Mouse (Mus musculus): ENCODE data around the gene Tbc1d10a.

Gene Tbc1d10a

GRCm38 (mm10) chr11:4196636-4197035, 10.0 kb downstream of the Tbc1d10a start:
- POLR2A ChIA-PET, result interaction anchor here (0.5 to 3.3 kb wide), 14 partner anchors 10 to 64 kb away, joined by 3 to 29 read pairs (median 4); partner anchors contain the start of gene Tbc1d10a (in 3 of the 4)

DNA sequence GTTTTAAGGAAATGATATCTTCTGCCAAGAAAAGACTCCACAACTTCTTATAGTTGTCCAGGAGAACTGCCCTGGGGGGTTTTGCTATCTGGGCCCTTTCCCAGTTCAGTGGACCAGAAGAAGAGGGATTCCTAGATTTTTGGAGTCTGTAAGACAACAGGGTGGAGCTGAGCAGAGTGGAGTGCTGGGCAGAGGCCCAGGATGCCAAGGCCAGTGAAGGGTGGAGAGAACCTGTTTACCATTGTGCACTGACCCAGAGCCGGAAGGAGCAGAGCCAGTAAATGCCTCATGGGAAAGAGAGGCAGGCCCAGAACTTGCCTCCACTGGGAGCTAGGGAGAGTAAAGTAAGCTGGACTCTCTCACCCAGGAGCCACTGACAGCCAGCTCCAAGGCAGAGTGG, 11.1 kb downstream of the Tbc1d10a start:
- POLR2A ChIA-PET, result interaction anchor here in 3 of 4 experiments (1.1 to 3.3 kb wide), 5 partner anchors 11 to 55 kb away, joined by 3 to 29 read pairs (median 9); partner anchors contain the start of gene Tbc1d10a (in 3 of the 3)
- CTCF ChIA-PET, result interaction anchor here in 1 of 4 experiments (0.6 kb wide), 1 partner anchor 22 kb away, joined by 3 read pairs; no protein-coding TSS in a partner anchor

More at GRCm38 (mm10) chr11:4196636-4197035, 10.0 kb downstream of the Tbc1d10a start:
- CTCF ChIA-PET, result interaction anchor here in 1 of 4 experiments (0.9 to 1.1 kb wide), 3 partner anchors 11 to 62 kb away, joined by 3 read pairs; no protein-coding TSS in a partner anchor

DNA sequence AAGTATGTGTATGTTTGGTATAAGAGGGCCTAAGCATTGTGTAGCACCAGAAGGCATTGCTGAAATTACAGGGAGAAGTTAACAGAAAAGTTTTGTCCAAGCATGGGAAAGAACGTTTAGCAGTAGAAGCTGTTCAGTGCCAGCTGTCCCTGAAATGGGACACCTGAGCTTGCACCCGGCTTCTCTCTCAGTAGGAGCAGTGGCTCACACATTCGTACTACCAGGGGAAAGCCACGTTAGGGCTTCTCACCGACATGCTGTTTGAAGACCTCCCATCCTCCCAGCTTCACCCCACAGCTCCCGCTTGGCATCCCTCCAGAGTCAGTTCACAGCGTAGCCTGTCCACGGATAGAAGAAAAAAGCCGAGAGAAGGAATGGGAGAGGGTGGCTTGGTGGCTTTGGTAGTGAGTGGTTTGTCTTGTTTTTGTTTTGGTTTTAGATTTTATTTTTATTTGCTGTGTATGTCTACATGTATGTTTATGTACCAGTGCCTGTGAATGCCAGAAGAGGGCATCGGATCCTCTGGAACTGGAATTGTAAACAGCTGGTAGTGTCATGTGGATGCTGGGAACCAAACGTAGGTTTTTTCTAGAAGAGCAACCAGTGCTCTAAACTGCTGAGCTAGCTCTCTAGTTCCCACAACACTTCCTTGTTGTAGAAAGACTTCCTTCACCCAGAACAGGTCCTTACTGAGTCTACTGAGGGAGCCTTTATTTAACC, 15.6 kb downstream of the Tbc1d10a start:
- CTCF ChIA-PET, result interaction anchor here in 3 of 4 experiments (0.6 to 1.1 kb wide), 4 partner anchors 13 to 666 kb away, joined by 3 to 19 read pairs (median 4); partner anchors contain the start of gene Castor1 (in 1 of the 3)
- POLR2A ChIA-PET, result interaction anchor here in 2 of 4 experiments (0.7 to 6.4 kb wide), 7 partner anchors 9 to 239 kb away, joined by 3 to 24 read pairs (median 6); partner anchors contain the start of genes Tbc1d10a (in 2 of the 2) and Hormad2 (in 1 of the 2)

GRCm38 (mm10) chr11:4202995-4203704, 16.6 kb downstream of the Tbc1d10a start:
- POLR2A ChIA-PET, result interaction anchor here in 3 of 4 experiments (0.6 to 6.4 kb wide), 9 partner anchors 9 to 42 kb away, joined by 3 to 24 read pairs (median 3); partner anchors contain the start of gene Tbc1d10a (in 2 of the 3)

DNA sequence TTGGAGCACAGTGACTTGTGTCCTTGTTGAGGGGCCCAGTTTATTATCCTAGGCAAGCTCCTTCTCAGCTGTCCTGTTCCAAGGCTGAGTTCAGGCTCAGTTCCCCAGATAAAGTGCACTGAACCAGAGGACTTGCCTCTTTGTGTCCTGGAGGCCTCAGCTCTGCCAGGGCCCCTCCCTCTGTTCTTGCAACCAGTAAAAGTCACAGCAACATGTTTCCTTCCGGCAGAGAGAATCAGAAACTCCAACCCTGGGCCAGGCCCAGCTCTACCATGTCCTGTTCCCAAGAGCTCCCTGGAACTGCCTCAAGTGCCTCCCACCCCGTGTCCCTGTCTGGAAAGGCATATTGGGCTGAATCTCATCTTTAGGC, 17.1 kb downstream of the Tbc1d10a start:
- CTCF ChIA-PET, result interaction anchor here in 1 of 4 experiments (1.2 kb wide), 1 partner anchor 11 kb away, joined by 3 read pairs; no protein-coding TSS in a partner anchor
- POLR2A ChIA-PET, result interaction anchor here in 3 of 4 experiments (0.6 to 6.4 kb wide), 6 partner anchors 11 to 43 kb away, joined by 3 to 24 read pairs (median 3); partner anchors contain the start of gene Tbc1d10a (in 2 of the 3)

More at GRCm38 (mm10) chr11:4202995-4203704, 16.6 kb downstream of the Tbc1d10a start:
- CTCF ChIA-PET, result interaction anchor here in 2 of 4 experiments (0.8 to 1.2 kb wide), 3 partner anchors 12 to 56 kb away, joined by 3 to 4 read pairs (median 3); partner anchors contain the start of gene Castor1 (in 1 of the 2)

DNA sequence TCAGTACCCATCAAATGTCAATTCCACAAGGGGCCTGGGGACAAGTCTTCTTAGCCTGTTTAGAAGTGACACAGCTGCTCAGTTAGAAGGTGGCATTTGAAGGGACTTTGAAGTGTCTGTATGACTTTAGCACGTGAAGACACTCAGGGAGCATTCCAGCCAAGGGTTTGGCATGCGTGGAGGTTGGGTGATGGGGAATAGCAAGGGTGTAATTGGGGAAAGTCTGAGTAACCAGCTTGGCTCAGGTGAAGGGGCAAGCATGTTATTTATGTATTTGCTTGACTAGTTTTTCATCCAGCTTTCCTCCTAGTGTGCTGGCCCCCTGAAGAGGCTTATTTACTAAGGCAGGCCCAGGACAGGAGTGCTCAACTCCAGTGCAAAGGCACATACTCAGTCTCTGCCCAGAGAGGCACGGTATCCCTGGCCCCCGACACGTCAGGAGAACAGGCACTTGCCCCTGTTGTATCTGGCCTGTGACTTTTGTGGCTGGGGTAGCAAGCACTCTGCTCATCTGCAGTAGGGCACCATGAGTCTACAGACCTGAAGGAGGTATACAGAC, 18.6 kb downstream of the Tbc1d10a start:
- ChIA-PET CTCF (interaction anchor here in 1 of 4 experiments (0.6 kb wide), 1 partner anchor 71 kb away, joined by 3 read pairs; no protein-coding TSS in a partner anchor), POLR2A (interaction anchor here in 1 of 4 experiments (1.0 to 1.4 kb wide), 2 partner anchors 19 to 279 kb away, joined by 3 read pairs; partner anchors contain the start of gene Tbc1d10a)

DNA sequence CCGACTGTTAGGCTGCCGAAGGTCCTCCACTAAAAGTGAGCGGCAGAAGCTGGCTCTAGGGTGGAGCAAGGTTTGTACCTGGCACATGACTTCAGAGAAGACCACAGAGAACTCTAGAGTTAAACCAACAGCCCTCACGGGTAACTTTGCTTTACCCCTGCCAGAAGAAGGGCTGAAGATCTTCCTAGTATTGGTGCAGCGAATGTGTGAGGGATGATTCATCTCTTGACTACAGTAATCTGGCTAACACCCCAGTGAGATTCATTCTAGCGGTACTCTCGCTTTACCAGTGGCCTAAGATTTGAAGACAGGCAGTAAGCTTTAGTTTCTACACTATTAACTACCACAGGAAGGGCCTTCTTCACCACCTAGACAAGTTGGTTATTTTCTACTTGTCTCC, 19.4 kb downstream of the Tbc1d10a start:
- CTCF ChIA-PET, result interaction anchor here in 2 of 4 experiments (0.5 to 1.0 kb wide), 3 partner anchors 14 to 71 kb away, joined by 3 to 4 read pairs (median 3); no protein-coding TSS in a partner anchor
- POLR2A ChIA-PET, result interaction anchor here in 2 of 4 experiments (1.0 to 1.4 kb wide), 3 partner anchors 10 to 19 kb away, joined by 3 to 8 read pairs (median 3); partner anchors contain the start of genes Castor1 (in 1 of the 2) and Tbc1d10a (in 1 of the 2)

DNA sequence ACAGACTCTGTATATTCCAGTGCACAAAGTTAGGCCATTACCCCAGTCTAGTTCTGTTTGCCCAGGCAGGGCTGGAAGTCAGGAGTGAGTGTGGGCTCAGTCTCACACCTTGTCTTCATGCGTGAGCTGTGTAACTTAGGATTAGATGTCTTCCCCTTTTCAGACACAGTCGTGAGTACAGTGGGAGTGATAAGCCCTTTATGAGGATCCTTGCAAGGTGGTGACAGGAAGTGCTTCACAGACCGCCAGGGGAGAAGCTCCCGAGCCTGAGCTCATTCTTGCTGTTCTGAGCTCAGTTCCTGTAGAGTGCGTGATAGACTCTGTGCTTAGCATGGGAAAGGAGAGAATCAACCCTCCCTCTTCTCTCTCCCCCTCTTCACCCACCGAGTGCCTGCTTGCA, 20.0 kb downstream of the Tbc1d10a start:
- ChIA-PET CTCF (interaction anchor here in 2 of 4 experiments (0.5 to 1.0 kb wide), 2 partner anchors 13 to 22 kb away, joined by 4 to 8 read pairs; no protein-coding TSS in a partner anchor), POLR2A (interaction anchor here in 2 of 4 experiments (1.0 to 1.4 kb wide), 3 partner anchors 10 to 20 kb away, joined by 3 to 8 read pairs (median 3); partner anchors contain the start of genes Castor1 (in 1 of the 2) and Tbc1d10a (in 1 of the 2))

DNA sequence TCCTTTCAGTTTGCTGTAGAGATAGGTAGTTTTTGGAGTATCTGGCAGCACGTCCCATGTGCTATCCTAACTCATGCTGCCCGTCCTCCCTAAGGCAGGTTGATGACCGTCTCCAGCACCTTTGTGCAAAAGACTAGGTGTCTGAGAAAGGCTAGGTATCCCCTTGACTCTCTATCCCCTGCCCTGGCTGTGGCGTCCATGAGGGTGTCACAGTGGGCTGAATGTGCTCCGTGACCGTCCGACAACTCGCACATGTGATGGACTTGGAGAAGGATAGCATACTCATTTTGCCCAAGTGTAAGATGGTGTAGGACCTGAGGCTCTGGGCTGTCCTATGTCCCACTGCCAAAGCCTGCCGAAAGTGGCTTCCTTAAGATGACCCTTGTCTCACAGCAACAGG, 21.1 kb downstream of the Tbc1d10a start:
- ChIA-PET CTCF (no interaction called here), POLR2A (no interaction called here)

DNA sequence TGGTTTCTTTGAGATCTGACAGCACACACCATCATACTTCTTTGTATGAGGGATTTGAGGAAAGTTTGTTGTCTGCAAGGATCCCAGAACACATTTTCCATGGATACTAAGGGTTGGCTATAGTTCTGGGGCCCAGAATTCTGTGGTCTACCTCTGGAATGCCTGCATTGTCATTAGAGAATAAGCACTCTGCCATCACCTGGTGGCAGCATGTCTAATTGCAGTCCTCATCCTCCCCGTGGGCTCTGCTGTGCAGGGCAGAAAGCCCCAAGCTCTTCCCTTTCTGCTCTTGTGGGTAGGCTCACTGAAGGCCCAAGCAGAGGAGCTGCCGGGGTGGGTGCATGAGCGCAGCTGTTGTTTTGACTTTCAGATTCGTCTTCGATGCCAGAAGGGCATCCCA, 23.0 kb downstream of the Tbc1d10a start:
- ChIA-PET CTCF (interaction anchor here in 3 of 4 experiments (0.6 to 1.2 kb wide), 4 partner anchors 10 to 243 kb away, joined by 3 to 4 read pairs (median 4); partner anchors contain the start of gene Rnf215 (in 1 of the 3)), POLR2A (interaction anchor here in 1 of 4 experiments (0.9 kb wide), 2 partner anchors 10 to 23 kb away, joined by 3 to 4 read pairs; partner anchors contain the start of gene Tbc1d10a)

- POLR2A ChIA-PET, result interaction anchor here in 2 of 4 experiments (0.5 to 3.8 kb wide), 13 partner anchors 9 to 93 kb away, joined by 3 to 16 read pairs (median 3); partner anchors contain the start of gene Tbc1d10a (in 2 of the 2)
- CTCF ChIA-PET, result interaction anchor here (0.7 to 1.7 kb wide), 5 partner anchors 9 to 765 kb away, joined by 3 to 10 read pairs (median 6); no protein-coding TSS in a partner anchor
Measured at GRCm38 (mm10) chr11:4210786-4211185, 24.2 kb downstream of the Tbc1d10a start.

- POLR2A ChIA-PET, result interaction anchor here in 2 of 4 experiments (0.5 to 5.7 kb wide), 11 partner anchors 12 to 880 kb away, joined by 3 to 49 read pairs (median 5); partner anchors contain the start of gene Tbc1d10a (in 2 of the 2)
- CTCF ChIA-PET, result interaction anchor here in 2 of 4 experiments (0.5 to 2.2 kb wide), 7 partner anchors 9 to 497 kb away, joined by 3 to 13 read pairs (median 3); partner anchors contain the start of genes Lif (in 1 of the 2), Rnf215 (in 1 of the 2) and Sec14l2 (in 1 of the 2)
Measured at GRCm38 (mm10) chr11:4213107-4213506, 26.5 kb downstream of the Tbc1d10a start.

GRCm38 (mm10) chr11:4214572-4214971, 28.0 kb downstream of the Tbc1d10a start:
- ChIA-PET POLR2A (interaction anchor here in 3 of 4 experiments (0.6 to 5.7 kb wide), 12 partner anchors 14 to 525 kb away, joined by 3 to 49 read pairs (median 5); partner anchors contain the start of genes Tbc1d10a (in 3 of the 3), Ascc2 (in 1 of the 3), Ccdc157 (in 1 of the 3) and Sf3a1 (in 1 of the 3)), CTCF (interaction anchor here (0.6 to 2.6 kb wide), 8 partner anchors 11 to 761 kb away, joined by 3 to 19 read pairs (median 6); partner anchors contain the start of genes Rnf215 (in 2 of the 4) and Lif (in 1 of the 4))

GRCm38 (mm10) chr11:4215061-4215460, 28.5 kb downstream of the Tbc1d10a start:
- ChIA-PET CTCF (interaction anchor here (0.5 to 2.6 kb wide), 9 partner anchors 11 to 301 kb away, joined by 3 to 19 read pairs (median 7); partner anchors contain the start of genes Lif (in 1 of the 4), Rnf215 (in 1 of the 4) and Slc35e4 (in 1 of the 4)), POLR2A (interaction anchor here in 3 of 4 experiments (0.6 to 5.7 kb wide), 20 partner anchors 11 to 524 kb away, joined by 3 to 49 read pairs (median 4); partner anchors contain the start of genes Tbc1d10a (in 3 of the 3), Ccdc157 (in 1 of the 3) and Sf3a1 (in 1 of the 3))

DNA sequence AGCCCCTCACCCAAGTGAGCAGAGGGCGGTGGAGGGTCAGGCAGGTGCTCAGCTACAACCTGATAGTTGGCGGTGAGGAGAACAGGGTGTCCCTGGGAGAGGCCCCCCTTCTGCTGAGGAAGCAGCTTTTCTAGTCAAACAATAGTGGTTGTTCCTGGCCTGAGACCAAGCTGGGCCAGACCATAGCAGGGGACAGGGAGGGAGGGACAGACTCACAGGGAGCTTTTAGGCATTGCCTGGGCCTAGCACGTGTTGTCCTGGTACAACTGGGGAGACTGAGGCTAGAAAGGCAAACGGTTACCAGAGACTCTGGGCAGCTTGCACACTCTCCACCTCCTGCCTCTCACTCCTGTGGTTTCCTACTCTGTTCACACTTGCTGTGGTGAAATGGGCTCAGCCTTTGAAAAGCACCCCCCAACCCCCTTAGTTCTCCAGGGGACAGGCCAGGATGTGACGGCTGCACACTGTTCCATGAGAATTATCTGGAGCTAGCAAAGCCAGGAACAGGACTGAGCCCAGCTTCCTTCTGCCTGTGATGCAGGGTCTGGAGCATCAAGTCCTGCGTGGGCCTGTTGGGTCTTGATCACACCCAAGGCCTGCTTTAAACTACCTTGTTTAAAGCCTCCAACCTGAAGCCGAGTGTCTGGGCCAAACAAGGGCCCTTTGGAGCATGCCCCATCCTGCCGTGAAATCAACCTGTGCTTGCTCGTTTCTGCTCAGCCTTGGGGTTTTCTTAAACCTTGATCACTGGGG, 29.8 kb downstream of the Tbc1d10a start:
- POLR2A ChIA-PET, result interaction anchor here in 3 of 4 experiments (0.6 to 5.7 kb wide), 32 partner anchors 10 to 643 kb away, joined by 3 to 49 read pairs (median 3); partner anchors contain the start of genes Tbc1d10a (in 3 of the 3) and Tcn2 (in 1 of the 3)
- CTCF ChIA-PET, result interaction anchor here in 3 of 4 experiments (0.6 to 2.6 kb wide), 10 partner anchors 35 to 759 kb away, joined by 3 to 10 read pairs (median 3); partner anchors contain the start of gene Slc35e4 (in 1 of the 3)
